Mouse (Mus musculus) brain, embryonic 18.5 days (tissue): ENCODE data around the gene Dph3.

Experiments
- DNase-seq: peaks from one replicate; pipeline ENCODE4 v3.0.0-alpha.2; 2012; ENCODE audit warnings: low read depth, low spot score

Gene Dph3

GRCm38 (mm10) chr14:32084761-32085485 lies 606 bp downstream of the Dph3 start, which contains the start of gene Oxnad1:
Gene Oxnad1, plus strand, starts transcription at chr14:32085374.
- DNase-seq, result peak; percentile 84

- no peak for DNase-seq
These were observed 2.1 kb downstream of the Dph3 start for GRCm38 (mm10) chr14:32083466-32083865.

- no peak for DNase-seq
These were observed 2.6 kb downstream of the Dph3 start for GRCm38 (mm10) chr14:32082891-32083290.

GRCm38 (mm10) chr14:32081026-32081425 lies 4.5 kb downstream of the Dph3 start:
- DNase-seq, result no peak

- DNase-seq, result peak; percentile 18
These were observed 8.5 kb downstream of the Dph3 start for GRCm38 (mm10) chr14:32076896-32077575.

GRCm38 (mm10) chr14:32073901-32074300 lies 11.6 kb downstream of the Dph3 start:
- DNase-seq, result no peak

- DNase-seq, result no peak
These were observed 12.3 kb downstream of the Dph3 start for GRCm38 (mm10) chr14:32073211-32073685.

- no peak for DNase-seq
These were observed 12.7 kb downstream of the Dph3 start for GRCm38 (mm10) chr14:32072807-32073206.

GRCm38 (mm10) chr14:32061398-32061797 lies 24.1 kb downstream of the Dph3 start:
- no peak for DNase-seq

- DNase-seq, result no peak
These were observed 27.9 kb downstream of the Dph3 start for GRCm38 (mm10) chr14:32057664-32058063.

GRCm38 (mm10) chr14:32056675-32057074 lies 28.9 kb downstream of the Dph3 start:
- DNase-seq, result no peak

GRCm38 (mm10) chr14:32055781-32056180 lies 29.7 kb downstream of the Dph3 start:
- no peak for DNase-seq

GRCm38 (mm10) chr14:32054788-32055187 lies 30.7 kb downstream of the Dph3 start:
- DNase-seq, result no peak

- DNase-seq, result no peak
These were observed 31.6 kb downstream of the Dph3 start for GRCm38 (mm10) chr14:32053895-32054294.

- DNase-seq, result no peak
These were observed 35.4 kb downstream of the Dph3 start for GRCm38 (mm10) chr14:32050171-32050570.

- DNase-seq, result no peak
These were observed 39.2 kb downstream of the Dph3 start for GRCm38 (mm10) chr14:32046357-32046756.

- no peak for DNase-seq
These were observed 43.4 kb downstream of the Dph3 start for GRCm38 (mm10) chr14:32042108-32042507.

GRCm38 (mm10) chr14:32037661-32038252 lies 47.8 kb downstream of the Dph3 start:
- DNase-seq, result no peak

- no peak for DNase-seq
These were observed 49.0 kb downstream of the Dph3 start for GRCm38 (mm10) chr14:32036482-32036881.

- no peak for DNase-seq
These were observed 53.0 kb downstream of the Dph3 start for GRCm38 (mm10) chr14:32032522-32032921.
